Mouse (Mus musculus) thymus, adult 2 months (tissue): ENCODE data around the gene Phf7.

ENCODE experiments used
- CTCF ChIP-seq: fragments of 200-500 bp; IDR thresholded peaks from 2 replicates; pipeline ENCODE4 v1.5.1; 2012; ENCODE audit warnings: mild to moderate bottlenecking, control low read depth, low read length, moderate library complexity, borderline replicate concordance; ENCODE audit not compliant: control insufficient read depth, poor library complexity, insufficient read depth; ENCODE audit errors: extremely low read depth
- POLR2A ChIP-seq: fragments of 200-500 bp; IDR thresholded peaks from 2 replicates; pipeline ENCODE4 v1.6.1; 2012; ENCODE audit warnings: mild to moderate bottlenecking, low read length, control low read depth, moderate library complexity; ENCODE audit not compliant: control insufficient read depth, poor library complexity, insufficient read depth; ENCODE audit errors: extremely low read depth

- TF ChIP-seq CTCF = no peak
- no peak for TF ChIP-seq POLR2A
Measured at GRCm38 (mm10) chr14:31211854-31212253, 39.3 kb downstream of the Phf7 start.
